In genomic region chr2:168117553-168117952, GRCm38 (mm10) we compare ENCODE assay signal across 8 mouse cellular contexts. TPM values are rescaled to one million over a fixed set of nuclear protein-coding genes. Genes with fewer than 3 reads are reported as not detected.
DNase-seq lines count a peak whose midpoint lies in the region; ATAC-seq and TF ChIP-seq lines count a peak whose summit lies in the region.

No protein-coding gene starts in this region.

- intact Hi-C loops in heart, postnatal 14 days (cut with DNase I) = no loop called here

- peak overlapping the region; percentile 40 to 41 for H3K4me3 ChIP-seq in heart, embryonic 14.5 days (ENCODE audit: control insufficient read depth in 1 of 2, insufficient read depth in 1 of 2, low read depth in 1 of 2, low read length in 2 of 2)
- peak overlapping the region; percentile 94 for H3K4me3 ChIP-seq in ES-Bruce4 (ENCODE audit: low read depth, low read length)
- peak overlapping the region; percentile 30 for H3K4me3 ChIP-seq in forebrain, embryonic 14.5 days (ENCODE audit: low read depth, low read length)
- H3K4me3 ChIP-seq in liver, embryonic 14.5 days (ENCODE audit: insufficient read depth in 1 of 2, low read depth in 2 of 2, low read length in 2 of 2) = peak overlapping the region; percentile 48 to 50

- TF ChIP-seq EP300 in ES-Bruce4 (IDR thresholded peaks at IDR 0.05; ENCODE audit: insufficient read depth, low read depth, low read length) = no peak
- no peak for TF ChIP-seq EP300 in liver, embryonic 14.5 days (IDR thresholded peaks at IDR 0.05; ENCODE audit: low read depth)

- H3K36me3 ChIP-seq in heart, embryonic 14.5 days (ENCODE audit: control insufficient read depth, insufficient read depth, low read length) = no peaks in the 10 kb centered on the region
- no peaks in the 10 kb centered on the region for H3K36me3 ChIP-seq in ES-Bruce4 (ENCODE audit: control insufficient read depth, insufficient read depth, low read length, poor library complexity, severe bottlenecking)
- no peaks in the 10 kb centered on the region for H3K36me3 ChIP-seq in forebrain, embryonic 14.5 days (ENCODE audit: control insufficient read depth, insufficient read depth, low read length)
- no peaks in the 10 kb centered on the region for H3K36me3 ChIP-seq in liver, embryonic 14.5 days (replicated peaks; ENCODE audit: control insufficient read depth, insufficient read depth, low read depth)

- peaks cover 11 to 22% of the 10 kb centered on the region in 2 experiments for H3K4me1 ChIP-seq in heart, embryonic 14.5 days (ENCODE audit: control insufficient read depth in 2 of 2, insufficient read depth in 2 of 2, low read length in 2 of 2)
- peaks cover 15% of the 10 kb centered on the region for H3K4me1 ChIP-seq in ES-Bruce4 (ENCODE audit: control insufficient read depth, insufficient read depth, low read length)
- H3K4me1 ChIP-seq in forebrain, embryonic 14.5 days (ENCODE audit: control insufficient read depth, insufficient read depth, low read length) = peaks cover 4% of the 10 kb centered on the region; the same call in 1 of the 2 replicates
- H3K4me1 ChIP-seq in liver, embryonic 14.5 days (replicated peaks; ENCODE audit: control insufficient read depth in 2 of 2, insufficient read depth in 2 of 2, low read length in 1 of 2) = peaks cover 2 to 8% of the 10 kb centered on the region in 2 experiments; a peak in 1 of 4 replicates

- H3K27me3 ChIP-seq in heart, embryonic 14.5 days (ENCODE audit: control insufficient read depth, insufficient read depth, low read length) = no peaks in the 10 kb centered on the region
- H3K27me3 ChIP-seq in ES-Bruce4 (ENCODE audit: control insufficient read depth, insufficient read depth, low read length, poor library complexity, severe bottlenecking) = no peaks in the 10 kb centered on the region
- no peaks in the 10 kb centered on the region for H3K27me3 ChIP-seq in forebrain, embryonic 14.5 days (replicated peaks; ENCODE audit: control insufficient read depth, insufficient read depth, low read length)
- H3K27me3 ChIP-seq in liver, embryonic 14.5 days (ENCODE audit: control insufficient read depth, insufficient read depth, low read length) = no peaks in the 10 kb centered on the region

- no peak overlapping the region for H3K27ac ChIP-seq in heart, embryonic 14.5 days (replicated peaks in 1 of 2; ENCODE audit: control insufficient read depth in 1 of 2, insufficient read depth in 1 of 2, low read depth in 2 of 2, low read length in 2 of 2)
- no peak overlapping the region for H3K27ac ChIP-seq in ES-Bruce4 (ENCODE audit: insufficient read depth, low read length)
- H3K27ac ChIP-seq in forebrain, embryonic 14.5 days (ENCODE audit: low read depth, low read length) = no peak overlapping the region
- H3K27ac ChIP-seq in liver, embryonic 14.5 days = no peak overlapping the region

- no peak for ATAC-seq in heart, embryonic 14.5 days (ENCODE audit: insufficient number of reproducible peaks, insufficient read depth, low FRiP score, low read depth)
- 0 out of 2 replicates have a peak, but pooled peaks have one; percentile 6 for ATAC-seq in forebrain, embryonic 14.5 days
- ATAC-seq in liver, embryonic 14.5 days (ENCODE audit: insufficient read depth) = peak; percentile 29; the same call in 1 of the 2 replicates

- H3K4me2 ChIP-seq in heart, embryonic 14.5 days (ENCODE audit: low read length) = peak overlapping the region; percentile 83
- H3K4me2 ChIP-seq in forebrain, embryonic 14.5 days (ENCODE audit: low read length) = peak overlapping the region; percentile 61
- H3K4me2 ChIP-seq in liver, embryonic 14.5 days (ENCODE audit: low read depth) = peak overlapping the region; percentile 69

- DNase-seq in heart, postnatal 14 days = no peak
- no peak for DNase-seq in forebrain, embryonic 14.5 days (ENCODE audit: low spot score)
- no peak for DNase-seq in liver, embryonic 14.5 days (ENCODE audit: low read depth in 3 of 3, low spot score in 3 of 3)
- no peak for DNase-seq in yolk sac, embryonic 10.5 days (ENCODE audit: low spot score)
- no peak for DNase-seq in thymus, postnatal 4 days
- no peak for DNase-seq in adrenal gland, adult 8-10 months

- H3K9me3 ChIP-seq in heart, embryonic 14.5 days (ENCODE audit: control insufficient read depth, low read length) = no peaks in the 10 kb centered on the region
- H3K9me3 ChIP-seq in ES-Bruce4 (replicated peaks; ENCODE audit: control insufficient read depth, insufficient read depth, low read length, poor library complexity, severe bottlenecking) = peaks cover 6% of the 10 kb centered on the region
- no peaks in the 10 kb centered on the region for H3K9me3 ChIP-seq in forebrain, embryonic 14.5 days (replicated peaks; ENCODE audit: control insufficient read depth, low read length)
- no peaks in the 10 kb centered on the region for H3K9me3 ChIP-seq in liver, embryonic 14.5 days (ENCODE audit: control insufficient read depth, low read length)

- no peak for TF ChIP-seq CTCF in ES-Bruce4 (IDR thresholded peaks at IDR 0.05; ENCODE audit: low read depth, low read length)
- TF ChIP-seq CTCF in liver, embryonic 14.5 days (IDR thresholded peaks at IDR 0.05; ENCODE audit: low read depth) = no peak

- 5% methylated on average over 8 of the region's 13 CpGs for WGBS in heart, embryonic 14.5 days
- WGBS in forebrain, embryonic 14.5 days = 4% methylated on average over 13 of the region's 13 CpGs
- WGBS in liver, embryonic 14.5 days (ENCODE audit: insufficient replicate concordance) = 4% methylated on average over 13 of the region's 13 CpGs

- no peak for TF ChIP-seq POLR2A in ES-Bruce4 (IDR thresholded peaks at IDR 0.05; ENCODE audit: insufficient read depth, low read length)

- peak overlapping the region; percentile 69 for H3K9ac ChIP-seq in heart, embryonic 14.5 days (ENCODE audit: low read length)
- peak overlapping the region; percentile 53 for H3K9ac ChIP-seq in ES-Bruce4 (ENCODE audit: low read depth, poor library complexity, severe bottlenecking)
- H3K9ac ChIP-seq in forebrain, embryonic 14.5 days (ENCODE audit: low read length) = peak overlapping the region; percentile 50
- peak overlapping the region; percentile 42 for H3K9ac ChIP-seq in liver, embryonic 14.5 days (replicated peaks)

RNA-seq across cellular contexts. Expression of gene Pard6b, which starts 36.7 kb away (rescaled TPM):
- 7.7 and 8.5 TPM in 2 replicates for polyA plus RNA-seq in heart, embryonic 14.5 days (2014; fragmentation: Nextera tagmentation; extraction: Ambion mirVana)
- total RNA-seq in heart, postnatal 14 days (2021) = 1 to 10 TPM; 2.9 to 3.6 TPM
- 55.0 and 55.3 TPM in 2 replicates for polyA plus RNA-seq in ES-Bruce4 (2011; ENCODE audit: insufficient read depth, insufficient read length, low read depth, missing spikeins)
- polyA plus RNA-seq in forebrain, embryonic 14.5 days (2014; fragmentation: Nextera tagmentation; extraction: Ambion mirVana) = 5.0 and 5.6 TPM in 2 replicates
- polyA plus RNA-seq in liver, embryonic 14.5 days (2012; rRNA removed) = 1.9 and 2.2 TPM in 2 replicates
- polyA plus RNA-seq in liver, embryonic 14.5 days (2014; fragmentation: Nextera tagmentation; extraction: Ambion mirVana) = 1.8 and 2.3 TPM in 2 replicates
- 1 to 10 TPM; 1.9 to 2.8 (median 2.3) TPM for total RNA-seq in adrenal gland, adult 8-10 months (2022)

Comparison
In these comparisons a context has a peak if more than half of its experiments do, and no peak if none do; other contexts are left out.
1. H3K4me3 ChIP-seq: peak in every context shown above with its lines; median percentile 94 in ES-Bruce4; 49 in liver, embryonic 14.5 days; 40 in heart, embryonic 14.5 days; 30 in forebrain, embryonic 14.5 days.